13 mouse cellular contexts compared by ENCODE assay signal in genomic region chr3:34106421-34106820, GRCm38 (mm10). TPM values are rescaled to one million over a fixed set of nuclear protein-coding genes. Genes with fewer than 3 reads are reported as not detected.
DNase-seq lines count a peak whose midpoint lies in the region; ATAC-seq lines count a peak whose summit lies in the region.
"Had no signal": no experiment of that assay in that cellular context is flagged by ENCODE, and none has a peak within 500 bp of the region (broad histone marks: within the 10 kb centered on the region; RNA-seq: fewer than 3 reads in every experiment).

No protein-coding gene starts in this region.

- H3K4me3 ChIP-seq in heart, embryonic 12.5 days = peak overlapping the region; percentile 18; the same call in 1 of the 2 replicates
- H3K4me3 ChIP-seq in intestine, embryonic 15.5 days (replicated peaks) = no peak overlapping the region
- no peak overlapping the region for H3K4me3 ChIP-seq in intestine, embryonic 16.5 days (ENCODE audit: low read length)
- peak overlapping the region; percentile 17 for H3K4me3 ChIP-seq in forebrain, embryonic 13.5 days
- H3K4me3 ChIP-seq in neural tube, embryonic 12.5 days = no peak overlapping the region
- H3K4me3 ChIP-seq: embryonic facial prominence, embryonic 12.5 days had no signal

- peaks cover 5% of the 10 kb centered on the region; the same call in 1 of the 2 replicates for H3K4me1 ChIP-seq in heart, embryonic 12.5 days (replicated peaks)
- no peaks in the 10 kb centered on the region for H3K4me1 ChIP-seq in intestine, embryonic 15.5 days (replicated peaks)
- no peaks in the 10 kb centered on the region for H3K4me1 ChIP-seq in intestine, embryonic 16.5 days (ENCODE audit: control insufficient read depth, insufficient read depth, low read length)
- H3K4me1 ChIP-seq in forebrain, embryonic 13.5 days = peaks cover 35% of the 10 kb centered on the region
- H3K4me1 ChIP-seq in neural tube, embryonic 12.5 days = peaks cover 11% of the 10 kb centered on the region
- H3K4me1 ChIP-seq: embryonic facial prominence, embryonic 12.5 days had no signal

- intact Hi-C loops in heart, postnatal 14 days (cut with DNase I) = no loop called here

- H3K27ac ChIP-seq in heart, embryonic 12.5 days (ENCODE audit: poor library complexity, severe bottlenecking) = no peak overlapping the region
- H3K27ac ChIP-seq in intestine, embryonic 15.5 days = no peak overlapping the region
- H3K27ac ChIP-seq in intestine, embryonic 16.5 days (ENCODE audit: low read length) = no peak overlapping the region
- H3K27ac ChIP-seq in forebrain, embryonic 13.5 days = no peak overlapping the region
- no peak overlapping the region for H3K27ac ChIP-seq in neural tube, embryonic 12.5 days
- H3K27ac ChIP-seq: embryonic facial prominence, embryonic 12.5 days had no signal

- peak overlapping the region; percentile 58 for H3K4me2 ChIP-seq in heart, embryonic 12.5 days
- H3K4me2 ChIP-seq in intestine, embryonic 15.5 days (replicated peaks) = peak overlapping the region; percentile 19; the same call in 1 of the 2 replicates
- no peak overlapping the region for H3K4me2 ChIP-seq in intestine, embryonic 16.5 days (ENCODE audit: low read depth, low read length)
- H3K4me2 ChIP-seq in forebrain, embryonic 13.5 days = peak overlapping the region; percentile 48
- H3K4me2 ChIP-seq in neural tube, embryonic 12.5 days (replicated peaks) = peak overlapping the region; percentile 48
- H3K4me2 ChIP-seq: embryonic facial prominence, embryonic 12.5 days had no signal

- no peak for DNase-seq in heart, postnatal 14 days
- no peak for DNase-seq in spleen, postnatal 4 days (ENCODE audit: low spot score in 2 of 2)
- DNase-seq: heart, adult 18-20 months; kidney, adult 11 months; kidney, postnatal 25 days; right cerebral cortex, adult 18-20 months had no signal

- peaks cover 12% of the 10 kb centered on the region for H3K27me3 ChIP-seq in heart, embryonic 12.5 days (replicated peaks)
- H3K27me3 ChIP-seq in intestine, embryonic 15.5 days (replicated peaks) = peaks cover 6% of the 10 kb centered on the region; the same call in 1 of the 2 replicates
- no peaks in the 10 kb centered on the region; the same call in 1 of the 2 replicates for H3K27me3 ChIP-seq in intestine, embryonic 16.5 days (replicated peaks; ENCODE audit: control insufficient read depth, insufficient read depth, low read length)
- H3K27me3 ChIP-seq in forebrain, embryonic 13.5 days = no peaks in the 10 kb centered on the region
- no peaks in the 10 kb centered on the region for H3K27me3 ChIP-seq in neural tube, embryonic 12.5 days (replicated peaks)
- H3K27me3 ChIP-seq: embryonic facial prominence, embryonic 12.5 days had no signal

- no peaks in the 10 kb centered on the region for H3K36me3 ChIP-seq in heart, embryonic 12.5 days
- H3K36me3 ChIP-seq in intestine, embryonic 15.5 days = no peaks in the 10 kb centered on the region
- no peaks in the 10 kb centered on the region for H3K36me3 ChIP-seq in intestine, embryonic 16.5 days (ENCODE audit: control insufficient read depth, insufficient read depth, low read length)
- no peaks in the 10 kb centered on the region for H3K36me3 ChIP-seq in forebrain, embryonic 13.5 days (ENCODE audit: poor library complexity, severe bottlenecking)
- H3K36me3 ChIP-seq in neural tube, embryonic 12.5 days = no peaks in the 10 kb centered on the region
- H3K36me3 ChIP-seq: embryonic facial prominence, embryonic 12.5 days had no signal

- H3K9me3 ChIP-seq in heart, embryonic 12.5 days (replicated peaks) = no peaks in the 10 kb centered on the region
- H3K9me3 ChIP-seq in intestine, embryonic 15.5 days = no peaks in the 10 kb centered on the region
- no peaks in the 10 kb centered on the region for H3K9me3 ChIP-seq in intestine, embryonic 16.5 days (ENCODE audit: control insufficient read depth, low read length)
- no peaks in the 10 kb centered on the region for H3K9me3 ChIP-seq in forebrain, embryonic 13.5 days (replicated peaks)
- no peaks in the 10 kb centered on the region for H3K9me3 ChIP-seq in neural tube, embryonic 12.5 days
- H3K9me3 ChIP-seq: embryonic facial prominence, embryonic 12.5 days had no signal

- H3K9ac ChIP-seq in heart, embryonic 12.5 days = no peak overlapping the region
- H3K9ac ChIP-seq in intestine, embryonic 15.5 days = no peak overlapping the region
- no peak overlapping the region for H3K9ac ChIP-seq in intestine, embryonic 16.5 days (ENCODE audit: low read depth, low read length)
- H3K9ac ChIP-seq in forebrain, embryonic 13.5 days = no peak overlapping the region
- no peak overlapping the region for H3K9ac ChIP-seq in neural tube, embryonic 12.5 days
- H3K9ac ChIP-seq: embryonic facial prominence, embryonic 12.5 days had no signal

- no peak for ATAC-seq in heart, embryonic 12.5 days (ENCODE audit: insufficient number of reproducible peaks, low FRiP score)
- ATAC-seq in intestine, embryonic 15.5 days = no peak
- ATAC-seq in intestine, embryonic 16.5 days = no peak
- no peak for ATAC-seq in forebrain, embryonic 13.5 days
- no peak for ATAC-seq in neural tube, embryonic 12.5 days (ENCODE audit: low FRiP score, low read depth)
- no peak for ATAC-seq in CD4-positive, CD25-positive, alpha-beta regulatory T cell, adult 4 months

- 15% methylated on average over 9 of the region's 9 CpGs for WGBS in heart, embryonic 12.5 days
- 12% methylated on average over 9 of the region's 9 CpGs for WGBS in intestine, embryonic 15.5 days
- WGBS in intestine, embryonic 16.5 days = 11% methylated on average over 9 of the region's 9 CpGs
- 26% methylated on average over 9 of the region's 9 CpGs for WGBS in forebrain, embryonic 13.5 days
- 20% methylated on average over 9 of the region's 9 CpGs for WGBS in neural tube, embryonic 12.5 days

RNA-seq across cellular contexts. Expression of gene Dnajc19, which starts 25.3 kb away (rescaled TPM):
- 126 and 128 TPM in 2 replicates for polyA plus RNA-seq in heart, embryonic 12.5 days (2016; fragmentation: Nextera tagmentation; extraction: Ambion mirVana)
- total RNA-seq in heart, postnatal 14 days (2021) = 100 to 1,000 TPM; 118 to 132 TPM
- polyA plus RNA-seq in intestine, embryonic 15.5 days (2015; fragmentation: Nextera tagmentation; extraction: Ambion mirVana) = 192 and 197 TPM in 2 replicates
- 185 and 190 TPM in 2 replicates for polyA plus RNA-seq in intestine, embryonic 16.5 days (2015; fragmentation: Nextera tagmentation; extraction: Ambion mirVana)
- polyA plus RNA-seq in forebrain, embryonic 13.5 days (2015; fragmentation: Nextera tagmentation; extraction: Ambion mirVana) = 147 and 162 TPM in 2 replicates
- polyA plus RNA-seq in neural tube, embryonic 12.5 days (2016; fragmentation: Nextera tagmentation; extraction: Ambion mirVana) = 135 and 142 TPM in 2 replicates
- polyA plus RNA-seq in CD4-positive, CD25-positive, alpha-beta regulatory T cell, adult 4 months (2017; shearing (Covaris generic)) = 100 to 1,000 TPM; 129 to 159 TPM

Comparison
In these comparisons a context has a peak if more than half of its experiments do, and no peak if none do; other contexts are left out.
1. H3K4me3 ChIP-seq: peak in heart, embryonic 12.5 days (single experiment) and forebrain, embryonic 13.5 days (single experiment); none in intestine, embryonic 15.5 days (single experiment), intestine, embryonic 16.5 days (single experiment) and neural tube, embryonic 12.5 days (single experiment).